Mouse (Mus musculus) megakaryocyte, embryonic 14.5 days (primary cell): ENCODE measurements around the gene Pnldc1.

ENCODE experiments used
- FLI1 ChIP-seq: IDR thresholded peaks from 2 replicates; pipeline ENCODE4 v1.6.1; 2012; ENCODE audit warnings: low read length, inconsistent platforms, mixed read lengths
- GATA1 ChIP-seq: IDR thresholded peaks from 3 replicates; pipeline ENCODE4 v1.6.1; 2012; ENCODE audit warnings: mixed read lengths, low read length, inconsistent platforms, borderline replicate concordance

GRCm38 (mm10) chr17:12872275-12873028 lies 37.6 kb downstream of the Pnldc1 start:
- TF ChIP-seq FLI1 (no peak), GATA1 (no peak)
